Mouse (Mus musculus) ZHBTc4 (cell line): ENCODE measurements at regions not wholly inside any gene's neighbourhood (a gene's known extent, or its start where the extent isn't known, plus 50 kb on each side); places are given as distances from the start of the nearest gene placed in this dataset.

ENCODE experiments used
- DNase-seq: peaks from one replicate; pipeline ENCODE4 v3.0.0-alpha.2; 2011; ENCODE audit warnings: low read depth, low spot score

- no peak for DNase-seq
These were observed 277.2 kb upstream of the Adgrl4 start for GRCm38 (mm10) chr3:151160516-151160915.

GRCm38 (mm10) chr3:151182132-151182531 is 255.6 kb upstream of the Adgrl4 start:
- no peak for DNase-seq

GRCm38 (mm10) chr3:151192092-151192491 is 245.6 kb upstream of the Adgrl4 start:
- DNase-seq: no peak

GRCm38 (mm10) chr3:151210978-151211377 is 226.7 kb upstream of the Adgrl4 start:
- no peak for DNase-seq

GRCm38 (mm10) chr3:151216764-151217502 is 220.8 kb upstream of the Adgrl4 start:
- DNase-seq: no peak

GRCm38 (mm10) chr3:151222407-151222806 is 215.3 kb upstream of the Adgrl4 start:
- peak; percentile 32 for DNase-seq

GRCm38 (mm10) chr3:151252458-151252857 is 185.2 kb upstream of the Adgrl4 start:
- DNase-seq: no peak

- no peak for DNase-seq
These were observed 174.9 kb upstream of the Adgrl4 start for GRCm38 (mm10) chr3:151262821-151263220.

- peak; percentile 11 for DNase-seq
These were observed 172.0 kb upstream of the Adgrl4 start for GRCm38 (mm10) chr3:151265658-151266057.

- no peak for DNase-seq
These were observed 168.2 kb upstream of the Adgrl4 start for GRCm38 (mm10) chr3:151269514-151269913.

- DNase-seq: no peak
These were observed 153.9 kb upstream of the Adgrl4 start for GRCm38 (mm10) chr3:151283829-151284228.

GRCm38 (mm10) chr3:151293981-151294605 is 143.6 kb upstream of the Adgrl4 start:
- DNase-seq: no peak

GRCm38 (mm10) chr3:151294606-151295005 is 143.1 kb upstream of the Adgrl4 start:
- DNase-seq: no peak

GRCm38 (mm10) chr3:151295027-151295426 is 142.7 kb upstream of the Adgrl4 start:
- no peak for DNase-seq

- no peak for DNase-seq
These were observed 139.4 kb upstream of the Adgrl4 start for GRCm38 (mm10) chr3:151298325-151298724.

- DNase-seq: no peak
These were observed 132.3 kb upstream of the Adgrl4 start for GRCm38 (mm10) chr3:151305402-151305801.

GRCm38 (mm10) chr3:151307975-151308374 is 129.7 kb upstream of the Adgrl4 start:
- no peak for DNase-seq

GRCm38 (mm10) chr3:151323835-151324234 is 113.9 kb upstream of the Adgrl4 start:
- no peak for DNase-seq

GRCm38 (mm10) chr3:151329801-151330200 is 107.9 kb upstream of the Adgrl4 start:
- no peak for DNase-seq

GRCm38 (mm10) chr3:151331906-151332305 is 105.8 kb upstream of the Adgrl4 start:
- no peak for DNase-seq

GRCm38 (mm10) chr3:151332317-151332687 is 105.4 kb upstream of the Adgrl4 start:
- DNase-seq: no peak

- no peak for DNase-seq
These were observed 104.8 kb upstream of the Adgrl4 start for GRCm38 (mm10) chr3:151332688-151333452.
